Mouse (Mus musculus): ENCODE results near the gene Sec61a2. TPM values are rescaled to one million over a fixed set of nuclear protein-coding genes. Genes with fewer than 3 reads are reported as not detected.

Gene Sec61a2
- polyA plus RNA-seq, 2 experiments = 79.1 to 222 TPM

- H3K9me3 ChIP-seq (ENCODE audit: control insufficient read depth, low read length) = no peaks in the 10 kb centered on the region
- H3K27me3 ChIP-seq (ENCODE audit: control insufficient read depth, insufficient read depth, low read length) = no peaks in the 10 kb centered on the region
- no peaks in the 10 kb centered on the region for H3K4me1 ChIP-seq (ENCODE audit: control insufficient read depth, insufficient read depth, low read length)
- DNase-seq (ENCODE audit: low spot score) (no peak), ATAC-seq (ENCODE audit: low FRiP score, low read depth) (no peak)
- no peak overlapping the region for H3K27ac ChIP-seq (replicated peaks; ENCODE audit: low read depth, low read length)
- no peak overlapping the region for H3K4me2 ChIP-seq (replicated peaks; ENCODE audit: low read depth, low read length, severe bottlenecking)
- no peak overlapping the region for H3K4me3 ChIP-seq (replicated peaks; ENCODE audit: low read length)
- WGBS = 81% methylated on average over 10 of the region's 10 CpGs
- TF ChIP-seq POLR2A (IDR thresholded peaks at IDR 0.05; ENCODE audit: borderline replicate concordance, extremely low read depth, insufficient read depth, insufficient read length) = no peak
- H3K9ac ChIP-seq (ENCODE audit: low read depth, low read length, severe bottlenecking) = no peak overlapping the region
- H3K36me3 ChIP-seq (ENCODE audit: control insufficient read depth, insufficient read depth, low read length) = peaks cover 69% of the 10 kb centered on the region
These were observed 74.0 kb downstream of the Sec61a2 start for GRCm38 (mm10) chr2:5821264-5821663.

Other genes with a start within 250 kb of the Sec61a2 start
- gene Camk1d, start 180.9 kb downstream of the Sec61a2 start, polyA plus RNA-seq (2012; rRNA removed) = 4.4 and 4.9 TPM in 2 replicates
- 6.9 and 7.7 TPM in 2 replicates for gene Camk1d, start 180.9 kb downstream of the Sec61a2 start, polyA plus RNA-seq (2014; fragmentation: Nextera tagmentation; extraction: Ambion mirVana)
- 28.7 and 34.6 TPM in 2 replicates for gene Nudt5, start 50.4 kb downstream of the Sec61a2 start, polyA plus RNA-seq (2012; rRNA removed)
- gene Nudt5, start 50.4 kb downstream of the Sec61a2 start, polyA plus RNA-seq (2014; fragmentation: Nextera tagmentation; extraction: Ambion mirVana) = 56.4 and 57.4 TPM in 2 replicates
- 182 and 209 TPM in 2 replicates for gene Cdc123, start 50.3 kb downstream of the Sec61a2 start, polyA plus RNA-seq (2012; rRNA removed)
- gene Cdc123, start 50.3 kb downstream of the Sec61a2 start, polyA plus RNA-seq (2014; fragmentation: Nextera tagmentation; extraction: Ambion mirVana) = 296 TPM in 2 replicates
- gene Gm13199, start 32.5 kb downstream of the Sec61a2 start, polyA plus RNA-seq (2012; rRNA removed) = 6.2 and 7.0 TPM in 2 replicates
- 1.6 and 2.0 TPM in 2 replicates for gene Gm13199, start 32.5 kb downstream of the Sec61a2 start, polyA plus RNA-seq (2014; fragmentation: Nextera tagmentation; extraction: Ambion mirVana)
- gene Dhtkd1, start 47.4 kb upstream of the Sec61a2 start, polyA plus RNA-seq (2012; rRNA removed) = 9.4 TPM in 2 replicates
- 3.5 and 3.6 TPM in 2 replicates for gene Dhtkd1, start 47.4 kb upstream of the Sec61a2 start, polyA plus RNA-seq (2014; fragmentation: Nextera tagmentation; extraction: Ambion mirVana)
- 12.5 and 17.0 TPM in 2 replicates for gene Upf2, start 56.0 kb upstream of the Sec61a2 start, polyA plus RNA-seq (2012; rRNA removed)
- 12.1 and 13.0 TPM in 2 replicates for gene Upf2, start 56.0 kb upstream of the Sec61a2 start, polyA plus RNA-seq (2014; fragmentation: Nextera tagmentation; extraction: Ambion mirVana)
- 7.6 and 10.2 TPM in 2 replicates for gene Proser2, start 234.8 kb upstream of the Sec61a2 start, polyA plus RNA-seq (2012; rRNA removed)
- 10.5 TPM in 2 replicates for gene Proser2, start 234.8 kb upstream of the Sec61a2 start, polyA plus RNA-seq (2014; fragmentation: Nextera tagmentation; extraction: Ambion mirVana)